Mouse (Mus musculus) kidney, embryonic 15.5 days (tissue): ENCODE results near the gene Slc32a1. TPM values are rescaled to one million over a fixed set of nuclear protein-coding genes. Genes with fewer than 3 reads are reported as not detected.
A peak's percentile ranks its signal among the peaks of the same experiment; 100 is the strongest.

Experiments used
- ATAC-seq: fragments of 200-750 bp; cut with Nextera tagmentation; replicated peaks from 2 replicates; pipeline ENCODE4 v1.8.0; 2017; ENCODE audit warnings: moderate TSS enrichment; ENCODE audit not compliant: low FRiP score
- H3K27ac ChIP-seq: fragments of 300-500 bp; sonication (generic); 2 replicates; pipeline ENCODE4 v1.5.1; 2015; ENCODE audit warnings: mild to moderate bottlenecking, inconsistent platforms
- H3K27me3 ChIP-seq: fragments of 300-500 bp; sonication (generic); 2 replicates; pipeline ENCODE4 v1.6.1; 2015; ENCODE audit warnings: inconsistent platforms
- H3K36me3 ChIP-seq: fragments of 300-500 bp; sonication (generic); 2 replicates; pipeline ENCODE4 v1.6.1; 2015; ENCODE audit warnings: inconsistent platforms
- H3K4me1 ChIP-seq: fragments of 300-500 bp; sonication (generic); 2 replicates; pipeline ENCODE4 v1.6.1; 2015; ENCODE audit warnings: inconsistent platforms
- H3K4me2 ChIP-seq: fragments of 300-500 bp; sonication (generic); 2 replicates; pipeline ENCODE4 v1.6.1; 2015; ENCODE audit warnings: moderate library complexity, mild to moderate bottlenecking, inconsistent platforms
- H3K4me3 ChIP-seq: fragments of 300-500 bp; sonication (generic); replicated peaks from 2 replicates; pipeline ENCODE4 v1.5.1; 2015; ENCODE audit warnings: mild to moderate bottlenecking, inconsistent platforms
- H3K9ac ChIP-seq: fragments of 300-500 bp; sonication (generic); 2 replicates; pipeline ENCODE4 v1.6.1; 2015; ENCODE audit warnings: mild to moderate bottlenecking, inconsistent platforms
- H3K9me3 ChIP-seq: fragments of 300-500 bp; sonication (generic); replicated peaks from 2 replicates; pipeline ENCODE4 v1.6.1; 2016; ENCODE audit warnings: inconsistent platforms
- WGBS: fragments of 180-500 bp; shearing (Covaris S2); methylation state at CpG from one replicate; pipeline ENCODE4 v1.1.7; 2015; ENCODE audit warnings: mixed read lengths; 5-methylcytosine and 5-hydroxymethylcytosine counted together
- polyA plus RNA-seq: library from polyadenylated mRNA; unstranded; fragments of >200 nt; fragmentation: Nextera tagmentation; extraction: Ambion mirVana; gene quantifications from 2 replicates; pipeline ENCODE4 v1.2.1, GENCODE M21; 2015

The Slc32a1 gene
- polyA plus RNA-seq, 1 experiment from 2014 or later: 0.14 TPM

- 17% methylated on average over 7 of the region's 7 CpGs for WGBS
- Histone ChIP-seq H3K4me1 (peaks cover 14% of the 10 kb centered on the region), H3K9ac (no peak overlapping the region), H3K4me3 (no peak overlapping the region), H3K36me3 (no peaks in the 10 kb centered on the region), H3K27ac (no peak overlapping the region), H3K4me2 (peak overlapping the region; percentile 39), H3K9me3 (no peaks in the 10 kb centered on the region), H3K27me3 (peaks cover 59% of the 10 kb centered on the region)
- ATAC-seq: no peak
These were observed 15.0 kb upstream of the Slc32a1 start for GRCm38 (mm10) chr2:158595577-158595976.

- Histone ChIP-seq H3K4me1 (peaks cover 14% of the 10 kb centered on the region), H3K9me3 (no peaks in the 10 kb centered on the region), H3K27me3 (peaks cover 69% of the 10 kb centered on the region), H3K36me3 (no peaks in the 10 kb centered on the region), H3K4me3 (no peak overlapping the region), H3K4me2 (no peak overlapping the region), H3K27ac (no peak overlapping the region), H3K9ac (no peak overlapping the region)
- no peak for ATAC-seq
- WGBS: 74% methylated on average over 1 of the region's 1 CpGs
These were observed 13.8 kb upstream of the Slc32a1 start for GRCm38 (mm10) chr2:158596803-158597202.

GRCm38 (mm10) chr2:158600517-158600916, 10.1 kb upstream of the Slc32a1 start:
- no peaks in the 10 kb centered on the region for H3K9me3 ChIP-seq
- H3K27ac ChIP-seq: no peak overlapping the region
- ATAC-seq: no peak
- WGBS: 21% methylated on average over 3 of the region's 3 CpGs
- no peak overlapping the region for H3K9ac ChIP-seq
- peaks cover 15% of the 10 kb centered on the region for H3K4me1 ChIP-seq
- peaks cover 90% of the 10 kb centered on the region for H3K27me3 ChIP-seq
- no peaks in the 10 kb centered on the region for H3K36me3 ChIP-seq
- H3K4me3 ChIP-seq: no peak overlapping the region
- H3K4me2 ChIP-seq: no peak overlapping the region

- H3K27ac ChIP-seq: no peak overlapping the region
- no peak overlapping the region for H3K4me3 ChIP-seq
- no peak overlapping the region for H3K4me2 ChIP-seq
- H3K9ac ChIP-seq: no peak overlapping the region
- peaks cover 89% of the 10 kb centered on the region for H3K27me3 ChIP-seq
- H3K9me3 ChIP-seq: no peaks in the 10 kb centered on the region
- no peak for ATAC-seq
- no peaks in the 10 kb centered on the region for H3K36me3 ChIP-seq
- H3K4me1 ChIP-seq: peaks cover 19% of the 10 kb centered on the region
- 74% methylated on average over 1 of the region's 1 CpGs for WGBS
These were observed 9.2 kb upstream of the Slc32a1 start for GRCm38 (mm10) chr2:158601326-158601725.

GRCm38 (mm10) chr2:158602663-158603062, 7.9 kb upstream of the Slc32a1 start:
- H3K4me1 ChIP-seq: peaks cover 27% of the 10 kb centered on the region
- H3K27me3 ChIP-seq: peaks cover 91% of the 10 kb centered on the region
- WGBS: 5% methylated on average over 15 of the region's 15 CpGs
- H3K27ac ChIP-seq: no peak overlapping the region
- no peak overlapping the region for H3K4me3 ChIP-seq
- peak overlapping the region; percentile 27 for H3K4me2 ChIP-seq
- H3K9me3 ChIP-seq: no peaks in the 10 kb centered on the region
- no peaks in the 10 kb centered on the region for H3K36me3 ChIP-seq
- no peak overlapping the region for H3K9ac ChIP-seq
- no peak for ATAC-seq

- H3K9ac ChIP-seq: no peak overlapping the region
- WGBS: 4% methylated on average over 4 of the region's 4 CpGs
- 0 out of 2 replicates have a peak overlapping the region, but pooled peaks have one; percentile 15 for H3K4me2 ChIP-seq
- peaks cover 55% of the 10 kb centered on the region for H3K4me1 ChIP-seq
- H3K9me3 ChIP-seq: no peaks in the 10 kb centered on the region
- ATAC-seq: peak; percentile 80
- peaks cover 93% of the 10 kb centered on the region for H3K27me3 ChIP-seq
- 0 out of 2 replicates have a peak overlapping the region, but pooled peaks have one; percentile 32 for H3K27ac ChIP-seq
- H3K4me3 ChIP-seq: no peak overlapping the region
- no peaks in the 10 kb centered on the region for H3K36me3 ChIP-seq
These were observed 4.0 kb upstream of the Slc32a1 start for GRCm38 (mm10) chr2:158606511-158606964.

- Histone ChIP-seq H3K4me3 (peak overlapping the region; percentile 33), H3K27ac (no peak overlapping the region), H3K36me3 (no peaks in the 10 kb centered on the region), H3K9ac (no peak overlapping the region), H3K4me2 (peak overlapping the region; percentile 58), H3K9me3 (no peaks in the 10 kb centered on the region), H3K4me1 (peaks cover 60% of the 10 kb centered on the region), H3K27me3 (peaks cover 96% of the 10 kb centered on the region)
- 2% methylated on average over 27 of the region's 27 CpGs for WGBS
- ATAC-seq: no peak
These were observed 886 bp upstream of the Slc32a1 start for GRCm38 (mm10) chr2:158609681-158610080.

GRCm38 (mm10) chr2:158611326-158611719, 756 bp downstream of the Slc32a1 start:
- Histone ChIP-seq H3K9ac (no peak overlapping the region), H3K4me1 (peaks cover 64% of the 10 kb centered on the region), H3K36me3 (no peaks in the 10 kb centered on the region), H3K27me3 (peaks cover 99% of the 10 kb centered on the region), H3K4me2 (peak overlapping the region; percentile 58), H3K27ac (no peak overlapping the region), H3K9me3 (no peaks in the 10 kb centered on the region), H3K4me3 (peak overlapping the region; percentile 33)
- ATAC-seq: no peak
- under 1% methylated on average over 30 of the region's 30 CpGs for WGBS

- H3K9ac ChIP-seq: no peak overlapping the region
- no peaks in the 10 kb centered on the region for H3K9me3 ChIP-seq
- H3K4me1 ChIP-seq: peaks cover 60% of the 10 kb centered on the region
- 2% methylated on average over 30 of the region's 30 CpGs for WGBS
- H3K36me3 ChIP-seq: no peaks in the 10 kb centered on the region
- ATAC-seq: no peak
- peak overlapping the region; percentile 58; the same call in 1 of the 2 replicates for H3K4me2 ChIP-seq
- peak overlapping the region; percentile 33 for H3K4me3 ChIP-seq
- peaks cover 99% of the 10 kb centered on the region for H3K27me3 ChIP-seq
- H3K27ac ChIP-seq: no peak overlapping the region
These were observed 1.4 kb downstream of the Slc32a1 start for GRCm38 (mm10) chr2:158611726-158612670.

GRCm38 (mm10) chr2:158612671-158613250, 2.2 kb downstream of the Slc32a1 start:
- no peaks in the 10 kb centered on the region for H3K36me3 ChIP-seq
- no peak overlapping the region for H3K4me2 ChIP-seq
- 21% methylated on average over 10 of the region's 10 CpGs for WGBS
- H3K4me3 ChIP-seq: no peak overlapping the region
- no peaks in the 10 kb centered on the region for H3K9me3 ChIP-seq
- H3K9ac ChIP-seq: no peak overlapping the region
- H3K27me3 ChIP-seq: peaks cover 99% of the 10 kb centered on the region
- peaks cover 58% of the 10 kb centered on the region for H3K4me1 ChIP-seq
- H3K27ac ChIP-seq: no peak overlapping the region
- no peak for ATAC-seq

- H3K4me2 ChIP-seq: no peak overlapping the region
- no peak overlapping the region for H3K27ac ChIP-seq
- no peaks in the 10 kb centered on the region for H3K36me3 ChIP-seq
- H3K9ac ChIP-seq: no peak overlapping the region
- WGBS: 2% methylated on average over 53 of the region's 53 CpGs
- H3K4me1 ChIP-seq: peaks cover 57% of the 10 kb centered on the region
- no peak for ATAC-seq
- no peaks in the 10 kb centered on the region for H3K9me3 ChIP-seq
- H3K4me3 ChIP-seq: no peak overlapping the region
- H3K27me3 ChIP-seq: peaks cover 100% of the 10 kb centered on the region
These were observed 3.2 kb downstream of the Slc32a1 start for GRCm38 (mm10) chr2:158613541-158614417.
